Mouse (Mus musculus): ENCODE results near the gene Gm11985. TPM values are rescaled to one million over a fixed set of nuclear protein-coding genes. Genes with fewer than 3 reads are reported as not detected.

The Gm11985 gene
- polyA plus RNA-seq, 1 experiment from 2014 or later, result not detected

DNA sequence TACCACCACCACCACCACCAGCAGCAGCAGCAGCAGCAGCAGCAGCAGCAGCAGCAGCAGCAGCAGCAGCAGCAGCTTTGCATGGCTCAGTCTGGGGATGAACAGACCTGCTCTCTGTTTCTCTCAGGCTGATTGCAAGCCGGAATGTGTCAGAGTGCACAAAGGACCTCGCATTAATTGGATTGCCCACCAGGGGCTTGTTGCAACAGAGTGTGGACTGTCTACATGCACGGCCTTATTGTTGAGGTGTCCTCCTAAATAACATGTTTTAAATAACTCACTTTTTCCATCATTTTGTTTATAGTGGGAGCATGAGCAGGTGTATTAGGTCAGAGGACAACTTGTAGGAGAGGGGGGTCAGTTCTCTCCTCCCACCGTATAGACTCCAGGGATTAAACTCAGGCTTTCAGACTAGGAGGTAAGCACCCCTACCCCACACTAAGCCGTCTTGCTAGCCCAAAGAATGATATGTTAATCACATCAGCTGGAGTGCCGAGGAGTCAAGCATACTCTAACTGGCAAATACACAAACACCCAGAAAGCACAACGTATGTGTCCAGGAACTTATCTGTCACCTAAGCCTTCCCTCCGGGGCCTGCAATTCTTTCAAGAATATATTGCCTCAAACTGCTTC, 5.8 kb downstream of the Gm11985 start:
- no peaks in the 10 kb centered on the region for H3K4me1 ChIP-seq (replicated peaks; ENCODE audit: control insufficient read depth, insufficient read depth, low read length)
- no peak overlapping the region for H3K9ac ChIP-seq (ENCODE audit: low read depth, low read length)
- H3K36me3 ChIP-seq (ENCODE audit: control insufficient read depth, insufficient read depth, low read length), result no peaks in the 10 kb centered on the region
- DNase-seq (ENCODE audit: low spot score) (peak; percentile 40), ATAC-seq (ENCODE audit: low FRiP score) (peak; percentile 70; the same call in 1 of the 2 replicates)
- no peak overlapping the region for H3K4me3 ChIP-seq (ENCODE audit: low read depth, low read length)
- H3K4me2 ChIP-seq (replicated peaks; ENCODE audit: low read depth, low read length), result no peak overlapping the region
- H3K27ac ChIP-seq (ENCODE audit: low read depth, low read length), result no peak overlapping the region
- no peaks in the 10 kb centered on the region for H3K9me3 ChIP-seq (ENCODE audit: control insufficient read depth, low read length)
- WGBS, result 37% methylated on average over 8 of the region's 8 CpGs
- no peaks in the 10 kb centered on the region for H3K27me3 ChIP-seq (ENCODE audit: control insufficient read depth, insufficient read depth, low read length)

DNA sequence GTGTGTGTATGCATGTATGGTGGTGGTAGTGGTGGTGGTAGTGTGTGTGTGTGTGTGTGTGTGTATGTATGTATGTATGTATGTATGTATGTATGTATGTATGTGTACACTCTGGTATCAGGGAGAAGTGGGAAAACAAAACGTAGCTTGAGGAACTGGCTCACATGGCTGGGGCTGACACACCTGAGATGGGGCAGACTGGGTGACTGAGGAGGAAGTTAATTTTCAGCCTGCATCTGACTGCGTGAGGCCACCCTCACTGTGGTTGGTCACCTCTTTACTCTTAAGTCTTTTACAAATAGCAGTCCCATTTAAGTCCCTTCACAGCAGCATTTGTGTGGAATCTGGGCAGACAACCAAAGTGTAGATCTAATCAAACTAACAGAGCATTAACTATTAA, 9.1 kb downstream of the Gm11985 start:
- no peak overlapping the region for H3K9ac ChIP-seq (ENCODE audit: low read depth, low read length)
- DNase-seq (ENCODE audit: low spot score) (no peak), ATAC-seq (ENCODE audit: low FRiP score) (no peak)
- H3K36me3 ChIP-seq (ENCODE audit: control insufficient read depth, insufficient read depth, low read length), result no peaks in the 10 kb centered on the region
- H3K27me3 ChIP-seq (ENCODE audit: control insufficient read depth, insufficient read depth, low read length), result no peaks in the 10 kb centered on the region
- H3K27ac ChIP-seq (ENCODE audit: low read depth, low read length), result no peak overlapping the region
- H3K4me3 ChIP-seq (ENCODE audit: low read depth, low read length), result no peak overlapping the region
- H3K9me3 ChIP-seq (ENCODE audit: control insufficient read depth, low read length), result no peaks in the 10 kb centered on the region
- H3K4me1 ChIP-seq (replicated peaks; ENCODE audit: control insufficient read depth, insufficient read depth, low read length), result no peaks in the 10 kb centered on the region
- WGBS, result 100% methylated on average over 2 of the region's 2 CpGs
- no peak overlapping the region for H3K4me2 ChIP-seq (replicated peaks; ENCODE audit: low read depth, low read length)

DNA sequence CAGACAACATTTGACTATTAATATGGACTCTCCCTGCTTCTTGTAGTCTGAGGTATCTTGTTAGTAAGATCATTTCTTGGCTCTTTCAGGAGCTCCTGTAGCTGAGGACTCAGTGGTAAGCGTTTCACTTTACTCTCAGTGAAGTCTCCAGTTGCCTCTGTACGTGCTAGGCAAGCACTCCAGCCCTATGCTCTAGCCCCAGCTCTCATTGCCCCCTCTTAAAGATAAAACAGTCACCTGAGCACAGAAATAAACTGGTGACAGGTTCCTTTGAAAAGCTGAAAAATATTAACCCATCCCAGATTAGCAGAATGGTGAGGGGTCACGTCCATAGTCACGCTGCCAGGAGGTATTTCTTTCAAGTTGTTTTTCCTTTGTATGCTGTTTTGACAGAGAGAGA, 9.6 kb downstream of the Gm11985 start:
- H3K4me3 ChIP-seq (ENCODE audit: low read depth, low read length), result no peak overlapping the region

DNA sequence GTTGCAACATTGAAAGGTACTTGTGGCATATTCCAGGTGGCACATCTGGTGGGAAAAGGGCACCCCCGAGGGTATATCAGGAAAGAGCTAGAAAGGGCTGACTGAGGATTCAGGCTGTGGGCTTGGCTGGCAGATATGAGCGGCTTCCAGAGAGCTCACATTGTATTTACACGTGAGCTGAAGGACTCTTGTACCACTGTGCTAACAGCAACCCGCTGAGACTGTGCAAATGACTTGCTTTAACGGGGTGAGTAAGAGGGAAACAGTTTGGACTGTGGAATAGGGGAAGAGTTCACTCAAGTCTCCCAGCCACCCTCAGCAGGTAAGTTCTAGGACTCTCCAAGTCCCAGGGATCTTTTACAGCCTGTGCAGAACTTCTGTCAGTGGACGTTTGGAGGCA, 14.7 kb downstream of the Gm11985 start:
- H3K4me3 ChIP-seq (ENCODE audit: low read depth, low read length), result no peak overlapping the region
- no peaks in the 10 kb centered on the region for H3K4me1 ChIP-seq (replicated peaks; ENCODE audit: control insufficient read depth, insufficient read depth, low read length)
- H3K4me2 ChIP-seq (replicated peaks; ENCODE audit: low read depth, low read length), result no peak overlapping the region
- no peaks in the 10 kb centered on the region for H3K27me3 ChIP-seq (ENCODE audit: control insufficient read depth, insufficient read depth, low read length)
- ATAC-seq (ENCODE audit: low FRiP score), result no peak
- H3K9me3 ChIP-seq (ENCODE audit: control insufficient read depth, low read length), result no peaks in the 10 kb centered on the region
- no peak overlapping the region for H3K27ac ChIP-seq (ENCODE audit: low read depth, low read length)
- no peak overlapping the region for H3K9ac ChIP-seq (ENCODE audit: low read depth, low read length)
- DNase-seq (ENCODE audit: low spot score), result no peak
- H3K36me3 ChIP-seq (ENCODE audit: control insufficient read depth, insufficient read depth, low read length), result no peaks in the 10 kb centered on the region
- WGBS, result 84% methylated on average over 6 of the region's 6 CpGs

More for the DNA sequence above, 9.6 kb downstream of the Gm11985 start:
- H3K27me3 ChIP-seq (ENCODE audit: control insufficient read depth, insufficient read depth, low read length), result no peaks in the 10 kb centered on the region
- no peak overlapping the region for H3K9ac ChIP-seq (ENCODE audit: low read depth, low read length)
- no peak overlapping the region for H3K27ac ChIP-seq (ENCODE audit: low read depth, low read length)
- no peaks in the 10 kb centered on the region for H3K4me1 ChIP-seq (replicated peaks; ENCODE audit: control insufficient read depth, insufficient read depth, low read length)
- no peaks in the 10 kb centered on the region for H3K36me3 ChIP-seq (ENCODE audit: control insufficient read depth, insufficient read depth, low read length)
- no peak overlapping the region for H3K4me2 ChIP-seq (replicated peaks; ENCODE audit: low read depth, low read length)
- DNase-seq (ENCODE audit: low spot score) (no peak), ATAC-seq (ENCODE audit: low FRiP score) (no peak)
- H3K9me3 ChIP-seq (ENCODE audit: control insufficient read depth, low read length), result no peaks in the 10 kb centered on the region
- WGBS, result 76% methylated on average over 4 of the region's 4 CpGs

DNA sequence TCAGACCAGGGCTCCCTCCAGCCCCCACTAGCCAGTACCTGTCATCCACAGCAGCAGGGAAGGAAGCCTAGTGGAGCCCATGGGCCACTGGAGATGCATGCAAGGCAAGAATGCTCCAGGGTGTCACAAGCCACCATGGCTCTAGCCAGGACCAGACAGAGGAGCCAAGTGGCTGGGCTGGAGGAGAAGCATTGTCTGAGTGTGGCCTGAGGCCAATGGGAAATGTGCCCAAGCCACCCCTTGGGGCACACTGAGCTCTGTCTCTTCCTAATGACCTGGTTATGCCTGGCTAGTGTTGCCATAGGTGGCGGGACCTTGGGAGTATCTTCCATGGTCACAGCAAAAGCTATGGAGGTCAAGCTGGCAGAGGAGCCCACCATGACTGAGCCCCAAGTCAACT, 18.7 kb downstream of the Gm11985 start:
- Histone ChIP-seq H3K9me3 (ENCODE audit: control insufficient read depth, low read length) (no peaks in the 10 kb centered on the region), H3K4me2 (replicated peaks; ENCODE audit: low read depth, low read length) (no peak overlapping the region), H3K9ac (ENCODE audit: low read depth, low read length) (no peak overlapping the region), H3K27ac (ENCODE audit: low read depth, low read length) (no peak overlapping the region), H3K27me3 (ENCODE audit: control insufficient read depth, insufficient read depth, low read length) (no peaks in the 10 kb centered on the region), H3K4me1 (replicated peaks; ENCODE audit: control insufficient read depth, insufficient read depth, low read length) (no peaks in the 10 kb centered on the region), H3K36me3 (ENCODE audit: control insufficient read depth, insufficient read depth, low read length) (no peaks in the 10 kb centered on the region), H3K4me3 (ENCODE audit: low read depth, low read length) (no peak overlapping the region)
- 92% methylated on average over 1 of the region's 1 CpGs for WGBS
- ATAC-seq (ENCODE audit: low FRiP score), result no peak
- no peak for DNase-seq (ENCODE audit: low spot score)

DNA sequence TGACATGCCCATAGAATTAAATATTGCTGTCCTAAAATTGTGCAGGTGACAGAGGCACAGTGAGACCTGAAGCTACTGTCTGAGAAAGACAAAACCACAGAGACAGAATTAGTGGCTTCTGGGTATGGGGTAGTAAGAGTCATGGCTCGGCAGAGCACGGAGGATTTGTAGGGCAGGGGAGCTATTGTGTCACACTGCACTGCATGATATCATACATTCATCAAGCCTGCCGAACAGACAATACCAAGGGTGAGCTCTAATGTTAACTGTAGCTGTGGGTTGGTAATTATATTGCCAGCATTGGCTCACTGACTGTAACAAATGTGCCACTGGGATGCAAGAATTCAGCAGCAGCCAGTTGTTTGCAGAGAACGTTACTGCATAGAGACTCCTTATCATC, 24.0 kb downstream of the Gm11985 start:
- H3K4me2 ChIP-seq (replicated peaks; ENCODE audit: low read depth, low read length), result no peak overlapping the region
- H3K4me3 ChIP-seq (ENCODE audit: low read depth, low read length), result no peak overlapping the region
- no peaks in the 10 kb centered on the region for H3K36me3 ChIP-seq (ENCODE audit: control insufficient read depth, insufficient read depth, low read length)
- no peak overlapping the region for H3K27ac ChIP-seq (ENCODE audit: low read depth, low read length)
- ATAC-seq (ENCODE audit: low FRiP score) (no peak), DNase-seq (ENCODE audit: low spot score) (no peak)
- no peak overlapping the region for H3K9ac ChIP-seq (ENCODE audit: low read depth, low read length)
- H3K9me3 ChIP-seq (ENCODE audit: control insufficient read depth, low read length), result no peaks in the 10 kb centered on the region
- H3K4me1 ChIP-seq (replicated peaks; ENCODE audit: control insufficient read depth, insufficient read depth, low read length), result 0 out of 2 replicates have a peak, but pooled peaks cover 2% of the 10 kb centered on the region
- H3K27me3 ChIP-seq (ENCODE audit: control insufficient read depth, insufficient read depth, low read length), result no peaks in the 10 kb centered on the region
- 59% methylated on average over 4 of the region's 4 CpGs for WGBS

DNA sequence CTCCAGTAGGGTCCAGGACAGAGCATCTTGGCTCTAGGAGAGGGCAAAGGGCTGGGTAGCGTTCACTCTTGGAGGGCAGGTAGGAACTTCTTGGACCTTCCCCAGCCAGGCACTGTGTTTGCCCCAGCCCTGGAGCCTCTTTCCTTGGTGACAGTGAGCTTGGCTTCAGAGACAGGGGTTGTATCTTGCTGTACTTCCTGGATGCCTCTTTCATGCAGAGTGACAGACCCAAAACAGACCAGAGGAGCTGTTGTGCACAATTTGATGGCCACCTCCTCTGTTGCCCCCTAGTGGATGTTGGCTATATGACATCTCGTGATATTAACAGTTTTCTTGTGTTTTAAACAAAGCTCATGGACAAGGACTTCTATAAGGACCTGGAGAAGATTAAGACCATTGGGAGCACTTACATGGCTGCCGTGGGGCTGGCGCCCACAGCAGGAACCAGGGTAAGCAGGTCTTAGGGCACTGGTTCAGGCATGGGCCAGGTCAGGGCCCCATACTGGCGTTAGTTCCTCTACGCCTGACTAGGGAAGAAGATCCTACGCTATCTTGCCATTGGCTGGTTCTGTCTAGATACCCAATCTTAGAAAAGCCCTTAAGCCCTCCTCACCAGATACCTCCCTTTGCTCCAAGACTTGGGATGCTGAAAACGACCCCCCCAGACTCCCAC, 26.7 kb downstream of the Gm11985 start:
- Histone ChIP-seq H3K4me3 (ENCODE audit: low read depth, low read length) (no peak overlapping the region), H3K36me3 (ENCODE audit: control insufficient read depth, insufficient read depth, low read length) (no peaks in the 10 kb centered on the region), H3K27ac (ENCODE audit: low read depth, low read length) (no peak overlapping the region), H3K4me2 (replicated peaks; ENCODE audit: low read depth, low read length) (no peak overlapping the region), H3K4me1 (replicated peaks; ENCODE audit: control insufficient read depth, insufficient read depth, low read length) (0 out of 2 replicates have a peak, but pooled peaks cover 2% of the 10 kb centered on the region), H3K27me3 (ENCODE audit: control insufficient read depth, insufficient read depth, low read length) (no peaks in the 10 kb centered on the region), H3K9me3 (ENCODE audit: control insufficient read depth, low read length) (no peaks in the 10 kb centered on the region), H3K9ac (ENCODE audit: low read depth, low read length) (no peak overlapping the region)
- DNase-seq (ENCODE audit: low spot score) (peak; percentile 70), ATAC-seq (ENCODE audit: low FRiP score) (peak; percentile 62)
- 78% methylated on average over 8 of the region's 8 CpGs for WGBS

DNA sequence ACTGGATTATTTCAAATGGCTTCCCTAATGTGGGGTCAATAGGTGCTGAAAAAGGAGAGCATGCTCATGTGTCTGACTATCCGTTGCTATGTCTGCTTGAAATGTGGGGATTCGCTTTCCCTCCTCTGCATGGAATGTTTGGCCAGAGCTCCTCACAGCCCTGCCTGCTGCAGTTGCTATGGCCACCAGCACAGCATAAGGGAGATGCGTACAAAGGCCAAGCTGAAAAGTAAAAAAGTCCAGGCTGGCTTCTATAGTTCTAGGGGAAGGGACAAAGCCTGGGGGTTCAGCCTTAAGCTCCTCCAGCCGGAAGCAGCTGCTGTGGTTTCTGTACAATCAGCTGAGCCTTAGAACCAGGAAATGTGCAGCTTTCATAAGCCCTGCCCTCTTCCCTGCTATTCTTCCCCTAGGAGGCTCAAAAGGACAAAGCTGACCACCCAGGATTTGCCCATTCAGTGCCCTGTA, 27.7 kb downstream of the Gm11985 start:
- no peaks in the 10 kb centered on the region for H3K27me3 ChIP-seq (ENCODE audit: control insufficient read depth, insufficient read depth, low read length)
- DNase-seq (ENCODE audit: low spot score), result peak; percentile 19
- H3K36me3 ChIP-seq (ENCODE audit: control insufficient read depth, insufficient read depth, low read length), result no peaks in the 10 kb centered on the region
- no peak overlapping the region for H3K4me3 ChIP-seq (ENCODE audit: low read depth, low read length)
- ATAC-seq (ENCODE audit: low FRiP score), result peak; percentile 38; the same call in 1 of the 2 replicates
- no peaks in the 10 kb centered on the region for H3K9me3 ChIP-seq (ENCODE audit: control insufficient read depth, low read length)
- H3K9ac ChIP-seq (ENCODE audit: low read depth, low read length), result no peak overlapping the region
- 42% methylated on average over 4 of the region's 4 CpGs for WGBS
- H3K4me1 ChIP-seq (replicated peaks; ENCODE audit: control insufficient read depth, insufficient read depth, low read length), result 0 out of 2 replicates have a peak, but pooled peaks cover 2% of the 10 kb centered on the region
- H3K4me2 ChIP-seq (replicated peaks; ENCODE audit: low read depth, low read length), result no peak overlapping the region
- H3K27ac ChIP-seq (ENCODE audit: low read depth, low read length), result no peak overlapping the region

DNA sequence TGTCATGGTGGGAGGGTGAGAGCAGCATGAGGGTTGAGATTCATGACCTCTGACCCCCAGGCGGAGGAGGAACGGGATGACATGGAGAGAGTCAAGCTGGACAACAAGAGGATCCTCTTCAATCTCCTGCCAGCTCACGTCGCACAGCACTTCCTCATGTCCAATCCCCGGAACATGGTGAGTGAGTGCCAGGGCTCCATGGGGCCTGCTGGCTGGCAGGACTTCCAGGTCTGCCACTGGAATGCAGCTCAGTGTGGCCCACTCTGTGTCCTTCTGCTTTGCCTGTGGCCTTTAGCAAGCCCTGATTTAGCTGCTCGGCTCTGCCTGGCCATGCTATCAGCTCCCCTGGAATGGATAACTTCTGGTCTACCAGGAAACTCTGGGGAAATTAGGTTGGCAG, 28.2 kb downstream of the Gm11985 start:
- H3K27ac ChIP-seq (ENCODE audit: low read depth, low read length), result no peak overlapping the region
- no peak overlapping the region for H3K4me2 ChIP-seq (replicated peaks; ENCODE audit: low read depth, low read length)
- H3K27me3 ChIP-seq (ENCODE audit: control insufficient read depth, insufficient read depth, low read length), result no peaks in the 10 kb centered on the region
- no peaks in the 10 kb centered on the region for H3K9me3 ChIP-seq (ENCODE audit: control insufficient read depth, low read length)
- 77% methylated on average over 6 of the region's 6 CpGs for WGBS
- H3K4me1 ChIP-seq (replicated peaks; ENCODE audit: control insufficient read depth, insufficient read depth, low read length), result 0 out of 2 replicates have a peak, but pooled peaks cover 2% of the 10 kb centered on the region
- no peak overlapping the region for H3K4me3 ChIP-seq (ENCODE audit: low read depth, low read length)
- no peak for ATAC-seq (ENCODE audit: low FRiP score)
- H3K36me3 ChIP-seq (ENCODE audit: control insufficient read depth, insufficient read depth, low read length), result no peaks in the 10 kb centered on the region
- DNase-seq (ENCODE audit: low spot score), result no peak
- H3K9ac ChIP-seq (ENCODE audit: low read depth, low read length), result no peak overlapping the region

Measured in hindbrain, embryonic 11.5 days (tissue).